Mouse (Mus musculus) adipocyte (in vitro differentiated cells): ENCODE results near the gene Dnajb11.
A peak's percentile ranks its signal among the peaks of the same experiment; 100 is the strongest.

Experiments used
- DNase-seq: peaks from one replicate; pipeline ENCODE4 v3.0.0-alpha.2; 2016; ENCODE audit warnings: low spot score

Gene Dnajb11

GRCm38 (mm10) chr16:22857431-22858113 is at the start of gene Dnajb11, which contains the start of gene Tbccd1:
Gene Dnajb11, plus strand, starts transcription at chr16:22857845.
Gene Tbccd1, minus strand, starts transcription at chr16:22857669.
- peak; percentile 100 for DNase-seq

- DNase-seq = no peak
Measured at GRCm38 (mm10) chr16:22811477-22811876, 46.2 kb upstream of the Dnajb11 start, which contains the start of gene Crygs. Gene Crygs, minus strand, starts transcription at chr16:22811577.

- DNase-seq = no peak
Measured at GRCm38 (mm10) chr16:22820731-22821130, 36.9 kb upstream of the Dnajb11 start.

- no peak for DNase-seq
Measured at GRCm38 (mm10) chr16:22832932-22833525, 24.6 kb upstream of the Dnajb11 start.

- DNase-seq = no peak
Measured at GRCm38 (mm10) chr16:22839146-22839857, 18.3 kb upstream of the Dnajb11 start.

GRCm38 (mm10) chr16:22842871-22843270 is 14.8 kb upstream of the Dnajb11 start:
- no peak for DNase-seq

- no peak for DNase-seq
Measured at GRCm38 (mm10) chr16:22844061-22844801, 13.4 kb upstream of the Dnajb11 start.

GRCm38 (mm10) chr16:22844834-22845233 is 12.8 kb upstream of the Dnajb11 start:
- DNase-seq = no peak

GRCm38 (mm10) chr16:22845481-22845880 is 12.2 kb upstream of the Dnajb11 start:
- peak; percentile 19 for DNase-seq

GRCm38 (mm10) chr16:22847686-22848085 is 10.0 kb upstream of the Dnajb11 start:
- no peak for DNase-seq

GRCm38 (mm10) chr16:22848331-22848730 is 9.3 kb upstream of the Dnajb11 start:
- DNase-seq = peak; percentile 37

- no peak for DNase-seq
Measured at GRCm38 (mm10) chr16:22852709-22853108, 4.9 kb upstream of the Dnajb11 start.

GRCm38 (mm10) chr16:22856773-22857172 is 872 bp upstream of the Dnajb11 start:
- DNase-seq = no peak

- DNase-seq = no peak
Measured at GRCm38 (mm10) chr16:22872397-22872796, 14.8 kb downstream of the Dnajb11 start.

- DNase-seq = no peak
Measured at GRCm38 (mm10) chr16:22873369-22873768, 15.7 kb downstream of the Dnajb11 start.

- peak; percentile 72 for DNase-seq
Measured at GRCm38 (mm10) chr16:22876218-22877043, 18.8 kb downstream of the Dnajb11 start.

- DNase-seq = no peak
Measured at GRCm38 (mm10) chr16:22877660-22878390, 20.2 kb downstream of the Dnajb11 start.

GRCm38 (mm10) chr16:22878716-22879115 is 21.1 kb downstream of the Dnajb11 start:
- no peak for DNase-seq

- DNase-seq = peak; percentile 58
Measured at GRCm38 (mm10) chr16:22879945-22880595, 22.4 kb downstream of the Dnajb11 start.

GRCm38 (mm10) chr16:22880900-22881299 is 23.3 kb downstream of the Dnajb11 start:
- peak; percentile 82 for DNase-seq
